Mouse (Mus musculus) thymus, postnatal 36 days (tissue): Measurements from ENCODE around the gene Abhd14b.
"Not testable (repeated sequence)": the region's sequence is repeated elsewhere in the genome, so short reads cannot be mapped to it uniquely, and the experiment has no call there.

Experiments
- DNase-seq, 2 experiments: peaks; one replicate each; pipeline ENCODE4 v3.0.0; 2022; ENCODE audit warnings: mixed read lengths in 2 of 2

Abhd14b gene

GRCm38 (mm10) chr9:106476924-106477484 lies 29.7 kb downstream of the Abhd14b start, which contains the start of gene Parp3:
Gene Parp3, minus strand, starts transcription at chr9:106476949.
- DNase-seq = peak; percentile 97 to 99

- DNase-seq = peak in 1 of 2 experiments; percentile 8
Observed at GRCm38 (mm10) chr9:106477649-106478048, 30.4 kb downstream of the Abhd14b start.

- DNase-seq = peak in 1 of 2 experiments; percentile 6
Observed at GRCm38 (mm10) chr9:106478101-106478500, 30.8 kb downstream of the Abhd14b start.

- DNase-seq = no peak
Observed at GRCm38 (mm10) chr9:106480541-106480940, 33.3 kb downstream of the Abhd14b start.

GRCm38 (mm10) chr9:106481075-106481474 lies 33.8 kb downstream of the Abhd14b start:
- DNase-seq = no peak

- DNase-seq = no peak
Observed at GRCm38 (mm10) chr9:106481676-106482075, 34.4 kb downstream of the Abhd14b start.

GRCm38 (mm10) chr9:106482578-106483115 lies 35.4 kb downstream of the Abhd14b start:
- no peak for DNase-seq

GRCm38 (mm10) chr9:106483136-106483535 lies 35.9 kb downstream of the Abhd14b start:
- DNase-seq = no peak

GRCm38 (mm10) chr9:106483606-106484005 lies 36.3 kb downstream of the Abhd14b start:
- no peak for DNase-seq

GRCm38 (mm10) chr9:106485076-106485475 lies 37.8 kb downstream of the Abhd14b start:
- DNase-seq = no peak

GRCm38 (mm10) chr9:106487602-106488001 lies 40.3 kb downstream of the Abhd14b start:
- DNase-seq = not testable (repeated sequence)

- no peak for DNase-seq
Observed at GRCm38 (mm10) chr9:106499667-106500066, 52.4 kb downstream of the Abhd14b start, which contains the start of gene Iqcf1. Gene Iqcf1, plus strand, starts transcription at chr9:106499967.

GRCm38 (mm10) chr9:106501846-106502245 lies 54.6 kb downstream of the Abhd14b start:
- DNase-seq = no peak
